Mouse (Mus musculus) heart, postnatal 10 days (tissue): ENCODE measurements at regions not wholly inside any gene's neighbourhood (a gene's known extent, or its start where the extent isn't known, plus 50 kb on each side); places are given as distances from the start of the nearest gene placed in this dataset.
"Not testable (repeated sequence)": the region's sequence is repeated elsewhere in the genome, so short reads cannot be mapped to it uniquely, and the experiment has no call there.

Experiments used
- DNase-seq, 2 experiments: peaks; one replicate each; pipeline ENCODE4 v3.0.0; 2021
- intact Hi-C: fragments of 180-260 bp; cut with DNase I; formaldehyde crosslinking; loops from one replicate; pipeline ENCODE4 v1.15.1; 2025

DNA sequence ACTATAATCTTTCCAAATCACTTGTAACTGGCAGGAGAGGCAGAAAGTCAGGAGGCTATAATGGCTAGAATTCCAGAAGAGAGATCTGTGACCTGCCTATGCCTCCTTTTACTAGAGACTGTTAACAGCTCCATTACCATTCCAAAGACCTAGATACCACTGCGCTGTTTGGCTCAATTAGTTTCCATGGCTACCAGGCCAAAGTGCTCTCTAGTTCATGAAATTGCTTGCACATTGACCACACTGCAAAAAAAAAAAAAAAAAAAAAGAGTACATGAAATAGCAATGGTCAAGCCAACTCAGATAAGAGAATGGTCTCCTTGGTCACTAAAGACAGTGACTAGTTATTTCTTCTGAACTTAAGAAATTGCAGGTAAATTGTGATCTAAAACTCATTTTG is 366.5 kb upstream of the Grid2 start:
- no peak for DNase-seq
- intact Hi-C loops: no loop called here

DNA sequence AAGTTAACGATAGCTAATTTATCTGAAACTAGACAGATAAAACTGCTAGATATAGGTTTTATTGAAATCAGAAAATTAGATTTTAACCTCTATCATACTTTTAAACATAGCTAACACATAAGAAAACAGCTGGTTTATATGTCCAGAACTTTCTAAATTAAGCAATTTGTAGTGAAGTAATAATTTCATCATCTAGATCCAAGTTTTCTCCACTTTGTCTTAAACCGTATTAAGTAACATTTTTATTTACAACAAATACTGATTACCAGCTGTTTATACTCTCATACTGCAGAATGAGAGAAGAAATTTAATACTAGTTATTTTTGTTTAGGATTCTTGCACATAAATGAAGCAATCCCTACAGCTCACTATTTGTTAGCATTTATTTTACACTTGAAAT is 342.9 kb upstream of the Grid2 start:
- DNase-seq: no peak
- intact Hi-C loops: no loop called here

DNA sequence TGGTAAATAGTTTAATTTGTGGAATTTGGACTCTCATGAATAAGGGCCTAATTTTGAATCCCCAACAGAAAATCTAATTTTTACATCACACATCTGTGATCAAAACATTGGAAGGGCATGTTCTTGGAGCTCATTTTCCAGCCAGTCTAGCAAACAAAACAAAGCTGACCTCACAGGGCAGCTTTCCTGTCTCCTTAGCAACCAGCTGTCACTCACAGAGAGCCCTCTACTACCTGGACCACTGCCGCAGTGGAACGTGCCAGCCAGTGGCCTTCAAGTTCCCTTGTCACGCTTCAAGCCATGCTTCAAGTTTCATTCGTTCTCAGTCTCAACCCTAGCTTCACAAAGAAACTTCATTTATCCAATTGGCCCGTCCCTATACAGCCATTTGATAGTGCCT is 338.6 kb upstream of the Grid2 start:
- DNase-seq, intact Hi-C loops: not testable (repeated sequence)

DNA sequence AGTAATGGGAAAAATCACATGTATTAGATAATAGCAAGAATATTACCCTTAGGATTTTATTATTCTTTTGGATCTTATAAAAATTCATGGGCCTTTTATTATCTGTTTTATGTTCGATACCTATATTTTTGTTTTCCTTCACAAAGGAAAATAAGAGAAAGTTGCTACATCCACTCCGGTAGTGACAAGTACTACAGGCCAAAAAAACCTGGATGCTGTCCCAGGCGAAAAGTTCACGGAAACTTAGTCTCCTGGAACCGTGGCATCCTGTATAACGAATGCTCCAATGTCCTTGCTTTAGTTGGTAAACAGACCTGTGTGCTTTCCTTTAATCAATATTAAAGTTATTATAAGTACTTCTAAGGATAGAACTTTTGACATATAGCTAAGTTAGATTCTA is 337.7 kb upstream of the Grid2 start:
- intact Hi-C loops: no loop called here
- DNase-seq: no peak

DNA sequence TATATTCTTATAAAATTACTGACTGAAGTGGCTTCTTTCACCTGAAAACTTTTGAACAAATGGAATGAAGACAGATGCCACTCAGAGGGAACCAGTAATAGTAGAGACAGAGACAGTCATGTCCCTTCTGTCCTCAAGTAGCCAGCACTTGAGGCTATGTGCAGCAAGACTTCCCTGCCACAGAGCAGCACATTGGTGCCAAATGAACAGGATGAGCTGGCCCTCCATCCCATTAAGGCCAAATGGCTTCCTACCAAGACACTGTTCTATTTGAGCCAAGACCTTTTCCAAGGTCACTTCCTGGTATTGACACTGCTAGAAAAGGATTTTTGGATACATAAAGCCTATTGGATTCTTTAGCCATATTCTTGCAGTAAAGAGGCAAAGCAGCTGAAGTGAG is 336.6 kb upstream of the Grid2 start:
- intact Hi-C loops: no loop called here
- peak in 1 of 2 experiments; percentile 6 for DNase-seq
